Comparison of ENCODE assay signal across 8 mouse cellular contexts in genomic region chr10:59957171-59958149, GRCm38 (mm10). TPM values are rescaled to one million over a fixed set of nuclear protein-coding genes. Genes with fewer than 3 reads are reported as not detected.
DNase-seq lines count a peak whose midpoint lies in the region; ATAC-seq lines count a peak whose summit lies in the region.

No protein-coding gene starts in this region.

- ATAC-seq in forebrain, embryonic 14.5 days, result peak; percentile 74
- peak; percentile 26; the same call in 1 of the 2 replicates for ATAC-seq in hindbrain, embryonic 12.5 days (ENCODE audit: low FRiP score)
- no peak for ATAC-seq in limb, embryonic 15.5 days (ENCODE audit: insufficient number of reproducible peaks, low FRiP score, low TSS enrichment, low read depth)
- ATAC-seq in liver, embryonic 12.5 days, result no peak
- no peak for ATAC-seq in CD4-positive, CD25-positive, alpha-beta regulatory T cell, adult 4 months

- H3K9me3 ChIP-seq in forebrain, embryonic 14.5 days (replicated peaks; ENCODE audit: control insufficient read depth, low read length), result no peaks in the 10 kb centered on the region
- no peaks in the 10 kb centered on the region for H3K9me3 ChIP-seq in hindbrain, embryonic 12.5 days (replicated peaks)
- H3K9me3 ChIP-seq in limb, embryonic 15.5 days, result no peaks in the 10 kb centered on the region
- no peaks in the 10 kb centered on the region for H3K9me3 ChIP-seq in liver, embryonic 12.5 days (replicated peaks)

- peak overlapping the region; percentile 35 for H3K9ac ChIP-seq in forebrain, embryonic 14.5 days (ENCODE audit: low read length)
- peak overlapping the region; percentile 46; the same call in 1 of the 2 replicates for H3K9ac ChIP-seq in hindbrain, embryonic 12.5 days
- no peak overlapping the region for H3K9ac ChIP-seq in limb, embryonic 15.5 days
- no peak overlapping the region for H3K9ac ChIP-seq in liver, embryonic 12.5 days

- DNase-seq in right cerebral cortex, adult 18-20 months, result peak; percentile 74
- DNase-seq in right cerebral cortex, postnatal 14 days, result no peak
- DNase-seq in forebrain, embryonic 14.5 days (ENCODE audit: low spot score), result peak; percentile 92
- DNase-seq in thymus, postnatal 14 days, result peak; percentile 67

- H3K36me3 ChIP-seq in forebrain, embryonic 14.5 days (ENCODE audit: control insufficient read depth, insufficient read depth, low read length), result no peaks in the 10 kb centered on the region
- no peaks in the 10 kb centered on the region for H3K36me3 ChIP-seq in hindbrain, embryonic 12.5 days
- no peaks in the 10 kb centered on the region for H3K36me3 ChIP-seq in limb, embryonic 15.5 days
- no peaks in the 10 kb centered on the region for H3K36me3 ChIP-seq in liver, embryonic 12.5 days

- peak overlapping the region; percentile 11 for H3K4me3 ChIP-seq in forebrain, embryonic 14.5 days (ENCODE audit: low read depth, low read length)
- H3K4me3 ChIP-seq in hindbrain, embryonic 12.5 days, result peak overlapping the region; percentile 20
- H3K4me3 ChIP-seq in limb, embryonic 15.5 days, result no peak overlapping the region
- H3K4me3 ChIP-seq in liver, embryonic 12.5 days, result no peak overlapping the region

- WGBS in forebrain, embryonic 14.5 days, result 9% methylated on average over 25 of the region's 25 CpGs
- WGBS in hindbrain, embryonic 12.5 days, result 11% methylated on average over 25 of the region's 25 CpGs
- WGBS in limb, embryonic 15.5 days, result 19% methylated on average over 25 of the region's 25 CpGs
- WGBS in liver, embryonic 12.5 days (ENCODE audit: insufficient replicate concordance), result 35% methylated on average over 25 of the region's 25 CpGs

- H3K4me1 ChIP-seq in forebrain, embryonic 14.5 days (ENCODE audit: control insufficient read depth, insufficient read depth, low read length), result peaks cover 32% of the 10 kb centered on the region
- peaks cover 38% of the 10 kb centered on the region for H3K4me1 ChIP-seq in hindbrain, embryonic 12.5 days
- H3K4me1 ChIP-seq in limb, embryonic 15.5 days, result peaks cover 36% of the 10 kb centered on the region
- peaks cover 13% of the 10 kb centered on the region for H3K4me1 ChIP-seq in liver, embryonic 12.5 days

- H3K27ac ChIP-seq in forebrain, embryonic 14.5 days (ENCODE audit: low read depth, low read length), result peak overlapping the region; percentile 90
- H3K27ac ChIP-seq in hindbrain, embryonic 12.5 days, result peak overlapping the region; percentile 80
- H3K27ac ChIP-seq in limb, embryonic 15.5 days, result peak overlapping the region; percentile 64
- H3K27ac ChIP-seq in liver, embryonic 12.5 days, result no peak overlapping the region

- no peaks in the 10 kb centered on the region for H3K27me3 ChIP-seq in forebrain, embryonic 14.5 days (replicated peaks; ENCODE audit: control insufficient read depth, insufficient read depth, low read length)
- H3K27me3 ChIP-seq in hindbrain, embryonic 12.5 days, result no peaks in the 10 kb centered on the region
- no peaks in the 10 kb centered on the region for H3K27me3 ChIP-seq in limb, embryonic 15.5 days
- peaks cover 57% of the 10 kb centered on the region for H3K27me3 ChIP-seq in liver, embryonic 12.5 days (replicated peaks)

- peak overlapping the region; percentile 45 for H3K4me2 ChIP-seq in forebrain, embryonic 14.5 days (ENCODE audit: low read length)
- peak overlapping the region; percentile 47 for H3K4me2 ChIP-seq in hindbrain, embryonic 12.5 days (replicated peaks)
- peak overlapping the region; percentile 31 for H3K4me2 ChIP-seq in limb, embryonic 15.5 days
- no peak overlapping the region for H3K4me2 ChIP-seq in liver, embryonic 12.5 days

RNA-seq across cellular contexts. Expression of gene Ddit4, which starts 5.8 kb away (rescaled TPM):
- 10.2 and 11.1 TPM in 2 replicates for polyA plus RNA-seq in forebrain, embryonic 14.5 days (2014; fragmentation: Nextera tagmentation; extraction: Ambion mirVana)
- polyA plus RNA-seq in hindbrain, embryonic 12.5 days (2016; fragmentation: Nextera tagmentation; extraction: Ambion mirVana), result 78.1 and 78.6 TPM in 2 replicates
- 63.6 and 77.1 TPM in 2 replicates for polyA plus RNA-seq in limb, embryonic 15.5 days (2015; fragmentation: Nextera tagmentation; extraction: Ambion mirVana)
- polyA plus RNA-seq in liver, embryonic 12.5 days (2016; fragmentation: Nextera tagmentation; extraction: Ambion mirVana), result 5.4 and 6.9 TPM in 2 replicates
- polyA plus RNA-seq in CD4-positive, CD25-positive, alpha-beta regulatory T cell, adult 4 months (2017; shearing (Covaris generic)), result 10 to 100 TPM; 16.6 to 32.8 TPM

RNA-seq across cellular contexts. Expression of gene Ascc1, which starts 45.1 kb away (rescaled TPM):
- 45.4 and 50.2 TPM in 2 replicates for polyA plus RNA-seq in forebrain, embryonic 14.5 days (2014; fragmentation: Nextera tagmentation; extraction: Ambion mirVana)
- 36.3 and 38.0 TPM in 2 replicates for polyA plus RNA-seq in hindbrain, embryonic 12.5 days (2016; fragmentation: Nextera tagmentation; extraction: Ambion mirVana)
- polyA plus RNA-seq in limb, embryonic 15.5 days (2015; fragmentation: Nextera tagmentation; extraction: Ambion mirVana), result 41.3 and 44.4 TPM in 2 replicates
- polyA plus RNA-seq in liver, embryonic 12.5 days (2016; fragmentation: Nextera tagmentation; extraction: Ambion mirVana), result 22.6 and 23.4 TPM in 2 replicates
- 10 to 100 TPM; 57.8 to 61.3 TPM for polyA plus RNA-seq in CD4-positive, CD25-positive, alpha-beta regulatory T cell, adult 4 months (2017; shearing (Covaris generic))

RNA-seq across cellular contexts. Expression of gene Anapc16, which starts 45.5 kb away (rescaled TPM):
- 96.5 and 99.7 TPM in 2 replicates for polyA plus RNA-seq in forebrain, embryonic 14.5 days (2014; fragmentation: Nextera tagmentation; extraction: Ambion mirVana)
- polyA plus RNA-seq in hindbrain, embryonic 12.5 days (2016; fragmentation: Nextera tagmentation; extraction: Ambion mirVana), result 113 and 119 TPM in 2 replicates
- polyA plus RNA-seq in limb, embryonic 15.5 days (2015; fragmentation: Nextera tagmentation; extraction: Ambion mirVana), result 97.5 and 110 TPM in 2 replicates
- polyA plus RNA-seq in liver, embryonic 12.5 days (2016; fragmentation: Nextera tagmentation; extraction: Ambion mirVana), result 55.3 and 63.1 TPM in 2 replicates
- 100 to 1,000 TPM in 1 of 2 experiments, 10 to 100 TPM in 1; 82.2 to 102 TPM for polyA plus RNA-seq in CD4-positive, CD25-positive, alpha-beta regulatory T cell, adult 4 months (2017; shearing (Covaris generic))

Comparison
In these comparisons a context has a peak if more than half of its experiments do, and no peak if none do; other contexts are left out.
1. ATAC-seq: peak in forebrain, embryonic 14.5 days (single experiment) and hindbrain, embryonic 12.5 days (single experiment); none in limb, embryonic 15.5 days (single experiment), liver, embryonic 12.5 days (single experiment) and CD4-positive, CD25-positive, alpha-beta regulatory T cell, adult 4 months (single experiment).
2. H3K4me3 ChIP-seq: peak in forebrain, embryonic 14.5 days (single experiment) and hindbrain, embryonic 12.5 days (single experiment); none in limb, embryonic 15.5 days (single experiment) and liver, embryonic 12.5 days (single experiment).
3. H3K9ac ChIP-seq: peak in forebrain, embryonic 14.5 days (single experiment) and hindbrain, embryonic 12.5 days (single experiment); none in limb, embryonic 15.5 days (single experiment) and liver, embryonic 12.5 days (single experiment).